Mouse (Mus musculus) embryo, embryonic 11 days (tissue): ENCODE data around the gene Ndufs6.

ENCODE experiments used
- DNase-seq: peaks from one replicate; pipeline ENCODE4 v3.0.0-alpha.2; 2015

Ndufs6 gene

GRCm38 (mm10) chr13:73305398-73306084 is 22.8 kb downstream of the Ndufs6 start:
- peak; percentile 29 for DNase-seq

GRCm38 (mm10) chr13:73304729-73305128 is 23.6 kb downstream of the Ndufs6 start:
- peak; percentile 9 for DNase-seq

- no peak for DNase-seq
These were observed 29.0 kb downstream of the Ndufs6 start for GRCm38 (mm10) chr13:73299322-73299721.

GRCm38 (mm10) chr13:73298717-73299116 is 29.6 kb downstream of the Ndufs6 start:
- DNase-seq: no peak

- no peak for DNase-seq
These were observed 37.2 kb downstream of the Ndufs6 start for GRCm38 (mm10) chr13:73291102-73291501.

- DNase-seq: no peak
These were observed 38.1 kb downstream of the Ndufs6 start for GRCm38 (mm10) chr13:73290206-73290605.

- no peak for DNase-seq
These were observed 44.8 kb downstream of the Ndufs6 start for GRCm38 (mm10) chr13:73283534-73283933.

- DNase-seq: no peak
These were observed 45.9 kb downstream of the Ndufs6 start for GRCm38 (mm10) chr13:73282407-73282806.

GRCm38 (mm10) chr13:73279196-73279595 is 49.1 kb downstream of the Ndufs6 start:
- DNase-seq: no peak

GRCm38 (mm10) chr13:73277797-73278196 is 50.5 kb downstream of the Ndufs6 start:
- DNase-seq: no peak

- no peak for DNase-seq
These were observed 51.0 kb downstream of the Ndufs6 start for GRCm38 (mm10) chr13:73277361-73277760.

- no peak for DNase-seq
These were observed 54.8 kb downstream of the Ndufs6 start for GRCm38 (mm10) chr13:73273536-73273935.

GRCm38 (mm10) chr13:73272794-73273282 is 55.5 kb downstream of the Ndufs6 start:
- DNase-seq: no peak

GRCm38 (mm10) chr13:73271336-73272242 is 56.8 kb downstream of the Ndufs6 start:
- peak; percentile 57 for DNase-seq

GRCm38 (mm10) chr13:73270451-73271081 is 57.8 kb downstream of the Ndufs6 start:
- peak; percentile 42 for DNase-seq

GRCm38 (mm10) chr13:73269891-73270290 is 58.5 kb downstream of the Ndufs6 start:
- no peak for DNase-seq
